Mouse (Mus musculus): ENCODE measurements around the gene Erc2.

- TF ChIP-seq CTCF (IDR thresholded peaks at IDR 0.05; ENCODE audit: low read depth) (no peak), EP300 (IDR thresholded peaks at IDR 0.05; ENCODE audit: low read depth) (no peak)
Observed at GRCm38 (mm10) chr14:27720944-27721343, 98.7 kb downstream of the Erc2 start.
